Mouse (Mus musculus): ENCODE measurements around the gene Rpl15.
A peak's percentile ranks its signal among the peaks of the same experiment; 100 is the strongest.
"Not testable (repeated sequence)": the region's sequence is repeated elsewhere in the genome, so short reads cannot be mapped to it uniquely, and the experiment has no call there.

Gene Rpl15

GRCm38 (mm10) chr14:18241786-18242185 is 29.4 kb downstream of the Rpl15 start:
- DNase-seq (ENCODE audit: low spot score in 2 of 2) = no peak

DNA sequence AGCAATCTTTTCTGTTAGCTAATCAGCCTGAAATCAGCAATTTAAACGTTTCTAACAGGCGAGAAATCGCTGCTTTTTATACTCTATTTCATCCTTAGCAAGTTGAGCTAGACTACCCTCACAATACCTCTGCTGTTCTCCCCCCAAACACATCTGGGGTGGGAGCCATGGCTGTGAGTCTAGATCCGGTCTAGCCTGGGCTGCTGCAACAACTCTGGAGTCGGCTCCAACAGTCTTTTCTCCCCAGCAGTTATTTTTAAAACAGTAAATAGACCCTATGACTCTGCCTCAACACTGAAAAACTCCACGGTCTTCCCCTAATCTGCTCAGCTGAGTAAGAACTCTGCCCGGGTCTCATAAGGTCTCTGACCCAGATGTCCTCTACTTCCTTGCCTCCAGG is 31.1 kb downstream of the Rpl15 start:
- DNase-seq (ENCODE audit: low spot score in 2 of 2) = no peak

DNA sequence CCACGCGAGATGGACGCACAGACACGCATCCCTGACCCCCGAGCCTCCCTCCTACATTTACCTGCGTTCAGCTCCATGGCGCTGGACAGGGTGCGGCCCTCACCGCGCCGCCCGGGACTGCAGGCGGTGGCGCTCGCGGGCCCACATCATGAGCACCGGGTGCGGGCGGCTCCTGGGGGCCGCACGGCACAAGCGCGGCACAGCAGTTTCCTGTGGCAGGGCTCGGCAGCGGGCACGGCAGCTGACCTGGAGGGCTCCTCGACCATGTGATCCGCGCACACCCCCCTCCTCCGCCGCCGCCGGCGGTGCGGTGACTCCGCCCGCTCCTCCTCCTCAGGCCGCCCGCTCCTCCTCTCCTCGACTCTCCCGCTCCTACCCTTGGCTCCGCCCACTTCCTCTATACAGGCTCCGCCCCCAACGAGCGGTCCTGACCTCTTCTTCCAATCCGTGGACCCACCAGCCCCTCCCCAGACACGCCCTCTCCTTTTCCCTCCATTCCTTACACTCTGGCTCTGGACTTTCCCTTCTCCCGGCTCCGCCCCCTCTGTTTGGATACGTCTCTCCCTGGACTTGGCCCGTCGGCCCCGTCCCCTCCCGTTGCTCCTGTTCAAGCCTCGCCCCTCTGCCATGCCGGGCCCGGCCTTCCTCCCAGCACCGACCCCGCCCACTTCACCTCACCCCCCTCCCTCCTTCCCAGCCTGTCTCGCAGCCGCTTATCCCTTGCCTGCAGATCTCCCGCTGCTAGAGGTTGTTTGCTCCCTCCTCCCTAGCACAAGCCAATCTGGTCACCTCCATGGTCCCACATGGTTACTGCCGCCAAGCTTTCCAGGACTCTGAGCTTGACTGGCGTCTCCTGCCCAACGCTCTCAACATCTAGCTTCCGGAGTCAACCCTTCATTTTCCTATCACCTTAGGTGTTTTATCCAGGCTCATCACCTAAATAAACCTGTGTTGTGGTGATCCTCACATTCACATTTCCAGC is 32.1 kb downstream of the Rpl15 start, which contains the start of gene Nr1d2:
Gene Nr1d2, minus strand, starts transcription at position 378 of the 982 bp plus-strand sequence.
- DNase-seq (ENCODE audit: low spot score in 2 of 2) = peak; percentile 95 to 96

GRCm38 (mm10) chr14:18238131-18238749 is 33.0 kb downstream of the Rpl15 start:
- peak; percentile 97 for DNase-seq (ENCODE audit: low spot score in 2 of 2)

DNA sequence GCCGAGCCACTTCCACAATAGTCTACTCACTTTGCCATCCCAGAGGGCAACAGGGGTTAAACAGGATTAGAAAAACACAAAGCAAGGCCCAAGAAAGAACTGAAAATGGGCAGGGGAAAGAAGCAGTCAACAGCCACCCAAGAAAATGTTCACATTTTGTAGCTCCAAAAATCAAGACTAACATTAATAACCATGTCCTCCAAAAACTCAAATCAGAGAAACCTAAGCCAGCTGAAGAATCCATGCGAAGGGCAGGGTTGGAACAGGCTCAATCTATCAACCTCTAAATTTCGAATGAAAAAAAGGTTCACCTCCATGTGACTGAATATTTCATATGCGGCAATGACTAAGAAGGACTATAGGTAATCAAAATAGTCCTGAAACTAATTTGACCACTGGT is 33.8 kb downstream of the Rpl15 start:
- no peak for DNase-seq (ENCODE audit: low spot score in 2 of 2)

- not testable (repeated sequence) for DNase-seq (ENCODE audit: low spot score in 2 of 2)
These were observed 34.5 kb downstream of the Rpl15 start for GRCm38 (mm10) chr14:18236496-18237235.

DNA sequence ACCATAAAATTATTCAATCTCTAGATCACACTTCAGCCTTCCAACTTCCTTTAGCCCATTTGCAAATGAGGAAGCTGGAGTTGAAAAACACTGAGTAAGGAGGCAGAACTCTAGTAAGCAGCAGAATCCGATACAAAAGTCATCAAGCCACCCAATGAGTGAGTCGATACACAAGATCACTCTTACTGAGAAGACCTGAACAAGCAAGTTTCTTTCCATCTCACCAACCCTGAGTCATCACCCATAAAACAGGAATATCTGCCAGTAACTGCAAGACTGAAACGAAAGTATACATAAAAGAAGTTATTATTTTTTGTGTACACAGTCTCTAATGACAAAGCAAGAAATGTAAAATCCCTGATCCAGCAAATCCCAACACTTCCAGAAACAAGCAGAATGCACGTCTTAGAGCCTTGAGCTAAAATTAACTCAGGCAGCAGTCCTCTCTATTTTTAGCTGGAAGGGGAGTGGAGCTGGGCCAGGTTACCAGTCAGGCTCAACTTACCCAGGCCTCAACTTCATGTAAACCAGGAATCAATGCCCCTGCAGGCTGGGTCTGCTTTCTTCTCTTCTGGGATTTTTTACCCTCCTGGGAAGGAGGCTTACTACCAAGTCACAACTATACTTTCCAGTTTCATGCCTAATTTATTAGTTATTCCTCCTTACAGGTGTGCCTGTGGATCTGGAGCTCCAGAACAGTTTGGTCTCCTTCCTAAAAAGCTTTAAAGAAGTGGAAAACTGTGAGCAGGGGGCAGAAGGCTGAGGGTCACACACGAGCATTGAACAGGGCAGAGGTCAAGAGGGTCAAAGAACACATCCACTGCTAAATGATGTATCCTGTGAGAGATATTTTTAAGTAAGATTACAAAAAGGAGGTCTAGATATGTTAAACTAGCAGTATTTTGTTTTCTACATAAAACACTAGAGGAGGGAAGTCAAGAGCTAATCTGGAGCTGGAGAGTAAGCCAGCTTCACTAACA is 36.9 kb downstream of the Rpl15 start:
- peak in 1 of 2 experiments; percentile 13 for DNase-seq (ENCODE audit: low spot score in 2 of 2)

- DNase-seq (ENCODE audit: low spot score in 2 of 2) = no peak
These were observed 38.1 kb downstream of the Rpl15 start for GRCm38 (mm10) chr14:18233076-18233475.

GRCm38 (mm10) chr14:18231866-18232265 is 39.3 kb downstream of the Rpl15 start:
- DNase-seq (ENCODE audit: low spot score in 2 of 2) = not testable (repeated sequence)

GRCm38 (mm10) chr14:18229751-18230150 is 41.4 kb downstream of the Rpl15 start:
- not testable (repeated sequence) for DNase-seq (ENCODE audit: low spot score in 2 of 2)

DNA sequence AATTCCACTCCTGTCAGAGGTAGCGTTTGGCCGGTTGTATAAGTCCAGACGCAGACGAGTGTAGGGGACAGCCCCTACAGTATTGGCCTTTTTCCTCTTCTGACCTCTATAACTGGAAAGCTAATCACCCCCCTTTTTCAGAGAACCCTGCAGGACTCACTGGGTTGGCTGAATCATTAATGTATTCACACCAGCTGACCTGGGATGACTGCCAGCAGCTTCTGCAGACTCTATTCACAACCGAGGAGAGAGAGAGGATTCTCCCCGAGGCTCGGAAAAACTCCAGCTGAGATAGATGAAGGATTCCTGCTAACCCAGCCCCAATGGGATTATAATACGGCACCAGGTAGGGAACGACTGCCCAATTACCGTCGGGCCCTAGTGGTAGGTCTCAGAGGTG is 45.0 kb downstream of the Rpl15 start:
- DNase-seq (ENCODE audit: low spot score in 2 of 2) = not testable (repeated sequence)

GRCm38 (mm10) chr14:18225431-18225830 is 45.8 kb downstream of the Rpl15 start:
- not testable (repeated sequence) for DNase-seq (ENCODE audit: low spot score in 2 of 2)

GRCm38 (mm10) chr14:18221977-18222376 is 49.2 kb downstream of the Rpl15 start:
- no peak for DNase-seq (ENCODE audit: low spot score in 2 of 2)

All from spleen, postnatal 36 days (tissue).